Comparison of ENCODE assay signal across 21 mouse cellular contexts in genomic region chr5:103167371-103167770, GRCm38 (mm10). TPM values are rescaled to one million over a fixed set of nuclear protein-coding genes. Genes with fewer than 3 reads are reported as not detected.
DNase-seq lines count a peak whose midpoint lies in the region; ATAC-seq and TF ChIP-seq lines count a peak whose summit lies in the region.
"Had no signal": no experiment of that assay in that cellular context is flagged by ENCODE, and none has a peak within 500 bp of the region (broad histone marks: within the 10 kb centered on the region; RNA-seq: fewer than 3 reads in every experiment).

No protein-coding gene starts in this region.

- no peak for DNase-seq in frontal cortex, postnatal 25 days (ENCODE audit: low spot score in 2 of 2)
- no peak for DNase-seq in left cerebral cortex, adult 2 months (ENCODE audit: extremely low spot score in 1 of 2, low spot score in 2 of 2)
- no peak for DNase-seq in left cerebral cortex, postnatal 10 days (ENCODE audit: extremely low spot score in 1 of 2, low spot score in 2 of 2)
- peak; percentile 51 to 57 for DNase-seq in right cerebral cortex, adult 2 months (ENCODE audit: low spot score in 2 of 2)
- DNase-seq in right cerebral cortex, postnatal 25 days: no peak
- DNase-seq: adrenal gland, postnatal 36 days; cerebellum, adult 11-12 months; cerebellum, postnatal 10 days; kidney, postnatal 36 days; layer of hippocampus, adult 9-11 months; lung, adult 18-20 months; lung, postnatal 10 days; thymus, postnatal 14 days had no signal

- intact Hi-C loops in left cerebral cortex, adult 2 months (cut with DNase I): loop anchor here (5.0 kb wide), 1 partner anchor 75 kb away; no protein-coding TSS in a partner anchor
- intact Hi-C loops in left cerebral cortex, postnatal 10 days (cut with DNase I): no loop called here

- peak; percentile 88 for ATAC-seq in frontal cortex, adult (ENCODE audit: low TSS enrichment)
- ATAC-seq in activated CD4-positive, CD25-positive, alpha-beta regulatory T cell, adult 4 months: no peak
- ATAC-seq: CD4-positive, CD25-positive, alpha-beta regulatory T cell, adult 4 months; intestine, postnatal 0 days; liver, embryonic 12.5 days had no signal

- peak overlapping the region; percentile 80 for H3K27ac ChIP-seq in left cerebral cortex, adult 2 months
- H3K27ac ChIP-seq: kidney, embryonic 15.5 days; limb, embryonic 13.5 days; liver, embryonic 12.5 days; midbrain, embryonic 12.5 days had no signal

- H3K4me3 ChIP-seq in left cerebral cortex, adult 2 months: no peak overlapping the region
- H3K4me3 ChIP-seq: kidney, embryonic 15.5 days; limb, embryonic 13.5 days; liver, embryonic 12.5 days; midbrain, embryonic 12.5 days had no signal

- no peak for TF ChIP-seq CTCF in left cerebral cortex, adult 2 months (IDR thresholded peaks at IDR 0.05)

RNA-seq across cellular contexts. Expression of gene Mapk10, which starts 43.8 kb away (rescaled TPM):
- total RNA-seq in left cerebral cortex, adult 2 months (2021): 100 to 1,000 TPM; 475 to 532 TPM
- 100 to 1,000 TPM; 302 to 323 TPM for total RNA-seq in left cerebral cortex, postnatal 10 days (2021)
- polyA plus RNA-seq in activated CD4-positive, CD25-positive, alpha-beta regulatory T cell, adult 4 months (2017; shearing (Covaris generic)): under 1 TPM in 1 of 2 experiments, not detected in 1; 0.07 TPM
- polyA plus RNA-seq: CD4-positive, CD25-positive, alpha-beta regulatory T cell, adult 4 months had no signal

Comparison
In these comparisons a context has a peak if more than half of its experiments do, and no peak if none do; other contexts are left out.
1. DNase-seq: peak in right cerebral cortex, adult 2 months (2 of 2); none in frontal cortex, postnatal 25 days (0 of 2), left cerebral cortex, adult 2 months (0 of 2), left cerebral cortex, postnatal 10 days (0 of 2) and right cerebral cortex, postnatal 25 days (single experiment).